24 mouse cellular contexts compared by ENCODE assay signal in the genomic region with DNA sequence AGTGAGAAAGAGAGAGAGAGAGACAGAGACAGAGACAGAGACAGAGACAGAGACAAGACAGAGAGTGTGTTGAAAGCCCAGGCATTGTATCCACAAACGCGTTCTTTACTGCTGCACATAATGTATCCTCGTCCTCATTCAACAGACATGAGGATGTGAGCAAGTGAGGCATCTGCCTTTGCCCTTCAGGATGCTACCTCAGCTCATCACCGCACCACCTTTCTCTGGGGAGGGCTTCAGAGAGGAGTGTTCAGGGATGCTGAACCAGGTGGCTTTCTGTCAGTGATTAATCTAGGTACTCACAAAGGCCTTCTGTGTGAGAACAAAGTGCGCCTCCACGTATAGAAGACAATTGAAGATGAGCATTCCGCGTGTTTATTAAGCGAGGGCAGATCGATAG.
"Had no signal": no experiment of that assay in that cellular context is flagged by ENCODE, and none has a peak within 500 bp of the region (broad histone marks: within the 10 kb centered on the region; RNA-seq: fewer than 3 reads in every experiment).

No protein-coding gene starts in this region.

- DNase-seq: gastrocnemius, adult 2 months; gastrocnemius, postnatal 10 days; gastrocnemius, postnatal 25 days; heart, adult 2 months; heart, postnatal 14 days; heart, postnatal 36 days; kidney, adult 11 months; kidney, adult 2 months; kidney, adult 9 months; kidney, postnatal 14 days; kidney, postnatal 36 days; layer of hippocampus, adult 9-11 months; layer of hippocampus, postnatal 36 days; left cerebral cortex, postnatal 4 days had no signal

- H3K27me3 ChIP-seq: heart, embryonic 15.5 days; kidney, embryonic 15.5 days; limb, embryonic 13.5 days; limb, embryonic 15.5 days had no signal

- H3K27ac ChIP-seq: gastrocnemius, adult 2 months; heart, adult 2 months; heart, embryonic 13.5 days; heart, embryonic 15.5 days; hindbrain, embryonic 14.5 days; hindbrain, postnatal 0 days; kidney, embryonic 15.5 days; kidney, postnatal 0 days; limb, embryonic 13.5 days; limb, embryonic 15.5 days had no signal

- H3K4me2 ChIP-seq: heart, embryonic 11.5 days; heart, embryonic 13.5 days; heart, embryonic 15.5 days; hindbrain, embryonic 14.5 days; kidney, embryonic 15.5 days; limb, embryonic 13.5 days; limb, embryonic 15.5 days had no signal

- ATAC-seq: hindbrain, postnatal 0 days; intestine, embryonic 16.5 days had no signal

- H3K4me1 ChIP-seq: limb, embryonic 13.5 days; limb, embryonic 15.5 days had no signal

- H3K36me3 ChIP-seq: heart, embryonic 13.5 days; heart, embryonic 15.5 days; kidney, embryonic 15.5 days; limb, embryonic 13.5 days; limb, embryonic 15.5 days had no signal

- H3K9ac ChIP-seq: heart, embryonic 13.5 days; heart, embryonic 15.5 days; hindbrain, embryonic 14.5 days; kidney, embryonic 15.5 days; limb, embryonic 13.5 days; limb, embryonic 15.5 days had no signal

- H3K4me3 ChIP-seq: gastrocnemius, adult 2 months; heart, adult 2 months; heart, embryonic 13.5 days; heart, embryonic 15.5 days; kidney, embryonic 15.5 days; limb, embryonic 13.5 days; limb, embryonic 15.5 days had no signal

- H3K9me3 ChIP-seq: heart, embryonic 13.5 days; heart, embryonic 15.5 days; kidney, embryonic 15.5 days; limb, embryonic 13.5 days; limb, embryonic 15.5 days had no signal
